Mouse (Mus musculus) hindbrain, embryonic 13.5 days (tissue): ENCODE results near the gene Fut4. TPM values are rescaled to one million over a fixed set of nuclear protein-coding genes. Genes with fewer than 3 reads are reported as not detected.
"Not testable (repeated sequence)": the region's sequence is repeated elsewhere in the genome, so short reads cannot be mapped to it uniquely, and the experiment has no call there.

Experiments
- ATAC-seq: fragments of 200-750 bp; cut with Nextera tagmentation; 2 replicates; pipeline ENCODE4 v1.8.0; 2017; ENCODE audit warnings: moderate TSS enrichment; ENCODE audit not compliant: low FRiP score
- H3K27ac ChIP-seq: fragments of 300-500 bp; sonication (generic); 2 replicates; pipeline ENCODE4 v1.5.1; 2015; ENCODE audit warnings: inconsistent platforms, mild to moderate bottlenecking, moderate library complexity
- H3K27me3 ChIP-seq: fragments of 300-500 bp; sonication (generic); 2 replicates; pipeline ENCODE4 v1.6.1; 2015; ENCODE audit warnings: mild to moderate bottlenecking, inconsistent platforms
- H3K36me3 ChIP-seq: fragments of 300-500 bp; sonication (generic); 2 replicates; pipeline ENCODE4 v1.6.1; 2015; ENCODE audit warnings: mild to moderate bottlenecking, inconsistent platforms
- H3K4me1 ChIP-seq: fragments of 300-500 bp; sonication (generic); replicated peaks from 2 replicates; pipeline ENCODE4 v1.6.1; 2015; ENCODE audit warnings: inconsistent platforms
- H3K4me2 ChIP-seq: fragments of 300-500 bp; sonication (generic); 2 replicates; pipeline ENCODE4 v1.6.1; 2015; ENCODE audit warnings: inconsistent platforms, mild to moderate bottlenecking, moderate library complexity
- H3K4me3 ChIP-seq: fragments of 300-500 bp; sonication (generic); 2 replicates; pipeline ENCODE4 v1.5.1; 2015; ENCODE audit warnings: mild to moderate bottlenecking, inconsistent platforms
- H3K9ac ChIP-seq: fragments of 300-500 bp; sonication (generic); 2 replicates; pipeline ENCODE4 v1.6.1; 2015; ENCODE audit warnings: mild to moderate bottlenecking, inconsistent platforms
- H3K9me3 ChIP-seq: fragments of 300-500 bp; sonication (generic); 2 replicates; pipeline ENCODE4 v1.6.1; 2016; ENCODE audit warnings: inconsistent platforms
- WGBS: fragments of 180-500 bp; shearing (Covaris S2); methylation state at CpG from one replicate; pipeline ENCODE4 v1.1.7; 2015; 5-methylcytosine and 5-hydroxymethylcytosine counted together
- polyA plus RNA-seq: library from polyadenylated mRNA; unstranded; fragments of >200 nt; fragmentation: Nextera tagmentation; extraction: Ambion mirVana; gene quantifications from 2 replicates; pipeline ENCODE4 v1.2.1, GENCODE M21; 2015

Gene Fut4
- polyA plus RNA-seq, 1 experiment from 2014 or later: 1.2 TPM

DNA sequence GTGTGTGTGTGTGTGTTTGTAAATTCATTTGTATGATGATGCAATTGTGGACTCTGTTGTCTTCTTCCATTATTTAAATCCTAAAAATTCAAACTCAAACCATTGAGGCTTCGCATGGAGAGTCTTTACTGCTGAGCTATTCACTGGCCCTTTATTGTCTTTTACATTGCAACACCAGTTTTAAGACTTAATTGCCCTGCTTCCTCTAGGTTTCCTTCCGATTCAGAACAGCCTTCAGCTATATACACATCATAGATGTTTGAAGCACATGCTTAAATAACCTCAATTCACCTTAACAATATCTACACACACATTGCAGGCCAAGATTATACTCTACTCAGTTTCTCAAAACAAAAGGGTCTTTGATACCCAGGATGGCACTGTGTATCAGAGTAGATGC lies 31.8 kb downstream of the Fut4 start:
- Histone ChIP-seq H3K27ac (no peak overlapping the region), H3K4me1 (no peaks in the 10 kb centered on the region; the same call in 1 of the 2 replicates), H3K27me3 (peaks cover 48% of the 10 kb centered on the region), H3K9ac (no peak overlapping the region), H3K4me2 (no peak overlapping the region), H3K4me3 (no peak overlapping the region), H3K9me3 (no peaks in the 10 kb centered on the region), H3K36me3 (no peaks in the 10 kb centered on the region)
- no peak for ATAC-seq
- 55% methylated on average over 2 of the region's 2 CpGs for WGBS

DNA sequence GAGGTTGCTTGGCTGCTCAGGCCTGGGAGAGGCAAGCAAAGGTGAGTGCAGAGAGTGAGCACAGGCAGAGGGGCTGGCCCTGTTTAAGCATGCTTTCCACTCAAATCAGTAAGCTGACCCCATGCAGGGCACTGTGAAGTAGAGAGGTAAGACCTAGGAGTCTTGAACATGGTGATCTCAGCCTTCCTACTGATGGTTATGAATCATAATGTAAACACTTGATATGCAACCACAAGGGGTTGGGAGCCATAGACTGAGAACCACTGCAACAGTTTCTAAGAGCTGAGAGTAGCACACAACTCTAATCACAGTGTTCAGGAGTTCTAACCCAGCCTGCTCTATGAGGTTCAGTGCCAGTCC lies 33.9 kb downstream of the Fut4 start:
- Histone ChIP-seq H3K4me3 (no peak overlapping the region), H3K36me3 (no peaks in the 10 kb centered on the region), H3K9me3 (no peaks in the 10 kb centered on the region), H3K4me2 (no peak overlapping the region), H3K27me3 (peaks cover 31% of the 10 kb centered on the region), H3K4me1 (no peaks in the 10 kb centered on the region; the same call in 1 of the 2 replicates), H3K9ac (no peak overlapping the region), H3K27ac (no peak overlapping the region)
- no peak for ATAC-seq

DNA sequence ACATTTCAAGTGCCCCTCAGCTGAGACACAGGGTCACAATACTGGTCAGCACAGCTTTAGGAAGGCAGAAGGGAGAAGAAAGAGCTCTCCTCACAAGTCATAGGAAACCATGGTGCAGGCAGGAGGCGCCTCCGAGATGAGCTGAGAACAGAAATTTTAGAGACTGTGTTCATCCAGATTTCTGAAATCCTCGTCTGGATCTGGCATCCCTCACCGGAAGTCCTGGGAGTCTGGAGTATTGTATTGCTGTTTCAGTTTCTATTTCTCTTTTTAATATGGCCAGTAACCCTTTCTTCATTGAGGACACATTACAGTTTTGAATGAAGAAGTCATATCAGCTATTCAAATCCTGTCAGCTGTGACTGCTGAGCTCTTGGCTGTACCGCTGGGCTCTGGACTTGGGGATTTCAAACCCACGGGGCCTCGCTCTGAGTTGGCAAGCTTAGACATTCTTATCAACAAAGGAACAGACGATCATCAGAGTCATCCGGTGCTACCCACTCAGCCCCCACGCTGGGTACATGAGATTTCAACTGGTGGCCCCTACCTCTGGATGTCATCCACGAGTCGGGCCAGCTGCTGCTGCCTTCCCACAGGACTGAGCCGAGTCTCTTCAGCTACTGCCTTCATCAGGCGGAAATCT lies 34.4 kb downstream of the Fut4 start:
- H3K27ac ChIP-seq: no peak overlapping the region
- H3K9me3 ChIP-seq: no peaks in the 10 kb centered on the region
- no peak overlapping the region for H3K4me3 ChIP-seq
- no peak overlapping the region for H3K4me2 ChIP-seq
- no peaks in the 10 kb centered on the region for H3K36me3 ChIP-seq
- H3K9ac ChIP-seq: no peak overlapping the region
- WGBS: 63% methylated on average over 14 of the region's 14 CpGs
- no peak; the same call in 1 of the 2 replicates for ATAC-seq
- H3K4me1 ChIP-seq: no peaks in the 10 kb centered on the region; the same call in 1 of the 2 replicates
- H3K27me3 ChIP-seq: peaks cover 31% of the 10 kb centered on the region

DNA sequence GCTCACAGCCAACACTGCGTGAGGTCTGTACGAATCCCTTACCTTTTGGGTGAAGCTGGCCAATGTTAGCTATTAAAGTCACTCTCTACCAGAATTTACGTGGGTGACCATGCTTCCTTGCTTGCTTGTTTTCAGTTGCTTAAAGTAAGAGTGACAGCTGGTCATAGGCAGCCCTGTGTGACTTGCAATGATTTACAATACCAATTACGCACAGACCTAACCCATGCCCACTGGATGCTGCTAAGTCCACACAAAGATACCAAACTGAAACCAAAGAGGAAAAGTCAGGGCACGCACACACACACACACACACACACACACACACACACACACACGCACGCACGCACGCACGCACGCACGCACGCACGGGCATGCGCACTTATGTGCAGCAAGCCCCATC lies 36.9 kb downstream of the Fut4 start:
- Histone ChIP-seq H3K4me1 (no peaks in the 10 kb centered on the region; the same call in 1 of the 2 replicates), H3K9ac (no peak overlapping the region), H3K27ac (no peak overlapping the region), H3K4me2 (no peak overlapping the region), H3K27me3 (peaks cover 9% of the 10 kb centered on the region; the same call in 1 of the 2 replicates), H3K4me3 (no peak overlapping the region), H3K9me3 (no peaks in the 10 kb centered on the region), H3K36me3 (no peaks in the 10 kb centered on the region)
- ATAC-seq: no peak
- WGBS: 87% methylated on average over 15 of the region's 15 CpGs

DNA sequence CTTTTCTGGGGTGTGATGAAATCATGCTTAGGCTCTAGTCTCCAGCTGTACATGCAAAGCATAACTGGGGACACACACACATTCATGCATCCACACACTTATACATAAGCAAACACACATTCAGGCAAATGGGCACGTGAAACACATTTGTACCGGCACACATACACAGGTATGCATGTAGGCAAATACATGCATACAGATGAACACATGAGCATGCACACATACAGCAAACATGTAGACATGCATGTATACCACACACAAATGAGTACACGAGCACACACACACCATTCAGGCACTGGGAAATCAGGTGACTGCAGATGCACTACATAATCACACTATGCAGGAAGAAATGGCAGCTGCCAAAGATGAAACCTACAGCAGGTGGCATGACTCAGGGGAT lies 41.3 kb downstream of the Fut4 start:
- no peak overlapping the region for H3K9ac ChIP-seq
- H3K27me3 ChIP-seq: no peaks in the 10 kb centered on the region
- H3K27ac ChIP-seq: no peak overlapping the region
- H3K4me1 ChIP-seq: no peaks in the 10 kb centered on the region
- no peaks in the 10 kb centered on the region for H3K36me3 ChIP-seq
- no peak overlapping the region for H3K4me2 ChIP-seq
- no peaks in the 10 kb centered on the region for H3K9me3 ChIP-seq
- no peak for ATAC-seq
- H3K4me3 ChIP-seq: no peak overlapping the region
- 92% methylated on average over 3 of the region's 3 CpGs for whole genome bisulfite sequencing

DNA sequence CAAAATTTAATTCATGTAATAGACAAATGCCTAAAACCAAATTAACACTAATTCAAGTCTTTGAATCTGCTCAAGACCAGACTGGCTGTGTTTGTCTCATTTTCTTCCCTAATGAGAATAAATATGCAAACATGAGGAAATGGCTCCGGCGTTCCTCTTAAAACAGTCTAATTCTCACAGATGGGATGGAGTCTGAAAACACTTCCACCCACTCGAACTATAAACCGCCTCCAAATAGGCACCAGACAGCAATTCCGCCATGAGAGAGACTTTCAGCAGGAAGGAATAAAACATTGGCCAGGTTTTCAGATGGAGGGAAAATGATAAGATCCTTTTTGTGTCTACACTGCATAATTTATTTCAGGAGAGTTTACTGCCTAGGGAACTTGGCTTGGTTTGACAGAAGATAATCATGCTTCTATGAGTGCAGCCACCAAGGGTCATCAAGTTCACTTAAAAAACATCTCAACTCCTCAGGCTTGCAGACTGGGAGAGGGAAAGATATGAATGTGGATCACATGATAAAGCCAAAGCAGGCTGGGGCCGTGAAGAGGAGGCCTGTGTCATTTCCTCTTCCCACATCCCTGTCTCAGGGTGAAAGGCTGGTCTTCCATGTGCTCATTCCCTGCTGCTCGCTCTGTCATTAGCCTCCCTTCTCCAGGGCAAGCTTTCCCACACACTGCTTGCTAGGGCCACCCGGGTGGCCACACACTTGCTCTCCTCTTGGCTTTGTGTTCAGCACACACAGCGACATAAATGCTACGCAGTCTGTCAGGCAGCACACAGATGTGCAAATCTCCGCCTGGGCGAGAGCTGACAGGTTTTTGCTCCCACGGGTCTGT lies 46.7 kb downstream of the Fut4 start:
- no peak for ATAC-seq
- no peaks in the 10 kb centered on the region for H3K9me3 ChIP-seq
- no peaks in the 10 kb centered on the region for H3K36me3 ChIP-seq
- no peak overlapping the region for H3K4me3 ChIP-seq
- no peak overlapping the region for H3K4me2 ChIP-seq
- H3K4me1 ChIP-seq: no peaks in the 10 kb centered on the region
- H3K27ac ChIP-seq: no peak overlapping the region
- no peaks in the 10 kb centered on the region for H3K27me3 ChIP-seq
- WGBS: 69% methylated on average over 13 of the region's 13 CpGs
- no peak overlapping the region for H3K9ac ChIP-seq

DNA sequence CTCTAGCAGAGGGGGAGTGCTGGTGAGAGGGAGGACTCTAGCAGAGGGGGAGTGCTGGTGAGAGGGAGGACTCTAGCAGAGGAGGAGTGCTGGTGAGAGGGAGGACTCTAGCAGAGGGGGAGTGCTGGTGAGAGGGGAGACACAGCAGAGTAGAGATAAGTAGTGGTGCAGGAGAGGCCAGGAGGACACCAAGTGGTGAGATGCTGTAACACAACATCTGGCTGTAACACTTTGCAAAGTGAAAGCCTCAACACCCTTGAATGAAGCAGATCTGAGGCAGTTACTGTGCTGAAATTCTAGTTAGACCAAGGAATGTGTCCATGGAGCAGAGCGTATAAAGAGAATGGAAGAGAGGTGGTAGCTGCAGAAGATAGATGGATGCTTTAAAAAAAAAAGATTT lies 51.4 kb downstream of the Fut4 start:
- not testable (repeated sequence) for H3K9ac ChIP-seq, H3K4me3 ChIP-seq, H3K27me3 ChIP-seq, H3K4me1 ChIP-seq, H3K9me3 ChIP-seq, ATAC-seq, H3K4me2 ChIP-seq, H3K27ac ChIP-seq, H3K36me3 ChIP-seq
- WGBS: 93% methylated on average over 1 of the region's 1 CpGs

DNA sequence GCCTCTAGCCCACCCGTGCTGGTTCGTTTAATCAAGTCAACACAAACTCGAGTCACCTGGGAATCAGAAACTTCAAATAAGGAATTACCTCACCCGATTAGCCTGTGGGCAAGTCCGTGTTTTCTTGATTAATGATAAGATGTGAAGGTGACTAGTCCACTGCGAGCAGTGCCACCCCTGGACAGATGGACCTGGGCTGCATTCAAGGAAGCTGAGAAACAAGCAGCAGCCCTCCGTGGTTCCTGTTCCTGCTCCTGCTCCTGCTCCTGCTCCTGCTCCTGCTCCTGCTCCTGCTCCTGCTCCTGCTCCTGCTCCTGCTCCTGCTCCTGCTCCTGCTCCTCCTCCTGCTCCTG lies 52.9 kb downstream of the Fut4 start:
- H3K27me3 ChIP-seq: no peaks in the 10 kb centered on the region
- no peaks in the 10 kb centered on the region for H3K36me3 ChIP-seq
- WGBS: 46% methylated on average over 7 of the region's 7 CpGs
- peak; percentile 43; the same call in 1 of the 2 replicates for ATAC-seq
- H3K27ac ChIP-seq: no peak overlapping the region
- no peak overlapping the region for H3K4me2 ChIP-seq
- no peaks in the 10 kb centered on the region for H3K4me1 ChIP-seq
- H3K9me3 ChIP-seq: no peaks in the 10 kb centered on the region
- no peak overlapping the region for H3K4me3 ChIP-seq
- H3K9ac ChIP-seq: no peak overlapping the region

DNA sequence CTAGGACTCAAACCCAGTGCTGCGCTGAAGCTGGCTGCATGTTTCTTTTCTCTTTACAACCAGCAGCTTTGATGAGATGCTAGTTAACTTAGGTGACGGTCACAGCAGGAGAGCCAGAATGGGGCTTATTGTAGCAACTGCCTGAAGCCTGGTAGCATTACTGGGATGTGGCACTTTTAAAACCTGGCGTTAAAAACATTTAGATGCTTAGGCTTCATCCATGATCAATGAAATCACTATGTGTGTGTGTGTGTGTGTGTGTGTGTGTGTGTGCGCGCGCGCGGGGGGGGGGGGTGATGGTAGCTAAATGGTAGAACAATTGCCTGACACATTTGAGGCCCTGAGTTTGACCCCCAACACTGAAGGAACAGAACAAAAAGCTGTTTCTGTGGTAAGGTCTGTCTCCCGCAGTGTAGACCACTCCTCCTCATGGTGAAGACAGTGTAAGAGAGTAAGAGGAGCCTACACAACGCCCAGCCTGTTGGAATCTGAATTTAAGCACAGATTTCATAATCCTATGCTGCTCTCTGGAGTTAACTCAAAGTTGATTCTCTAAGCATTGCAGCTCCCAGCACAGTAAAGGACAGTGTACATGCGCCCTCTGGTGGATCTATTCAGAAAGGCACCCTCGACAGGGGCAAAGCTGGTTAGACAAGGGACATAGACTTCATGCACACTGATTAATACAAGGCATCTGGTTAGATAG lies 53.5 kb downstream of the Fut4 start:
- WGBS: 49% methylated on average over 12 of the region's 12 CpGs
- peak; percentile 95 for ATAC-seq
- no peaks in the 10 kb centered on the region for H3K9me3 ChIP-seq
- H3K4me3 ChIP-seq: no peak overlapping the region
- no peak overlapping the region for H3K27ac ChIP-seq
- no peaks in the 10 kb centered on the region for H3K27me3 ChIP-seq
- H3K36me3 ChIP-seq: no peaks in the 10 kb centered on the region
- H3K4me1 ChIP-seq: no peaks in the 10 kb centered on the region
- H3K4me2 ChIP-seq: no peak overlapping the region
- H3K9ac ChIP-seq: no peak overlapping the region

Other genes starting within 250 kb of the Fut4 start
- 8.8 and 10.4 TPM in 2 replicates for gene Amotl1, start 107.3 kb downstream of the Fut4 start, polyA plus RNA-seq
- 0.30 and 0.48 TPM in 2 replicates for gene Piwil4, start 11.7 kb downstream of the Fut4 start, polyA plus RNA-seq
- 3.7 and 6.3 TPM in 2 replicates for gene 1700012B09Rik, start 18.6 kb upstream of the Fut4 start, polyA plus RNA-seq
- 11.9 and 15.5 TPM in 2 replicates for gene Mre11a, start 32.3 kb upstream of the Fut4 start, polyA plus RNA-seq
- gene Ankrd49, start 32.5 kb upstream of the Fut4 start, polyA plus RNA-seq: 35.6 and 35.7 TPM in 2 replicates
- gene Gpr83, start 107.8 kb upstream of the Fut4 start, polyA plus RNA-seq: 0.70 and 1.1 TPM in 2 replicates
- gene Izumo1r, start 151.6 kb upstream of the Fut4 start, polyA plus RNA-seq: not detected in 2 replicates